Mouse (Mus musculus) heart, postnatal 0 days (tissue): ENCODE results near the gene Ptchd1.

Experiments
- CTCF ChIP-seq: IDR thresholded peaks from 2 replicates; pipeline ENCODE4 v1.5.1; 2016; ENCODE audit warnings: antibody characterized with exemption, control low read depth, low read depth
- EP300 ChIP-seq: IDR thresholded peaks from 2 replicates; pipeline ENCODE4 v1.6.1; 2016; ENCODE audit warnings: antibody characterized with exemption, low read depth

DNA sequence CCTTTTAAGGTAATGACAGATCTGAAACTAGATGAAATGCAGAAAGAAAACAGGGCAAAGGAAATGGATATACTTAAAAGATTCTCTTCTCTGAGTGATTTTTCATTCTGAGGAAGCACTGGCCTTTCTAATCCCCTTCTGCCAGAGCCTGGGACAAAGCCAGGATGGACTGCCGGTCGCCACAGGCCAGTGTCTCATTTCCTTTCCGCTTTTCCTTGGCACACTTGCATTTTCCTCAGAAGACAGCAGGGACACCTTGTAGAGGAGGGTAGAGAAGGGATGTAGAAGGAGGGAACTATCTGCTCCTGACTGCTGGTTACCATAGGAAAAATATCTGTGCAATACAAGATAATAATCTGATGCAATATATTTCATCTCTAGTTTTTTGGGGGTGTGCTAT, 32.1 kb downstream of the Ptchd1 start:
- TF ChIP-seq CTCF: no peak
- TF ChIP-seq EP300: no peak
